Mouse (Mus musculus) liver (tissue): ENCODE measurements around the gene Nrp2.

Experiments used
- DNase-seq: peaks from one replicate; pipeline ENCODE4 v3.0.0-alpha.2; 2020; ENCODE audit warnings: mixed read lengths

Gene Nrp2

DNA sequence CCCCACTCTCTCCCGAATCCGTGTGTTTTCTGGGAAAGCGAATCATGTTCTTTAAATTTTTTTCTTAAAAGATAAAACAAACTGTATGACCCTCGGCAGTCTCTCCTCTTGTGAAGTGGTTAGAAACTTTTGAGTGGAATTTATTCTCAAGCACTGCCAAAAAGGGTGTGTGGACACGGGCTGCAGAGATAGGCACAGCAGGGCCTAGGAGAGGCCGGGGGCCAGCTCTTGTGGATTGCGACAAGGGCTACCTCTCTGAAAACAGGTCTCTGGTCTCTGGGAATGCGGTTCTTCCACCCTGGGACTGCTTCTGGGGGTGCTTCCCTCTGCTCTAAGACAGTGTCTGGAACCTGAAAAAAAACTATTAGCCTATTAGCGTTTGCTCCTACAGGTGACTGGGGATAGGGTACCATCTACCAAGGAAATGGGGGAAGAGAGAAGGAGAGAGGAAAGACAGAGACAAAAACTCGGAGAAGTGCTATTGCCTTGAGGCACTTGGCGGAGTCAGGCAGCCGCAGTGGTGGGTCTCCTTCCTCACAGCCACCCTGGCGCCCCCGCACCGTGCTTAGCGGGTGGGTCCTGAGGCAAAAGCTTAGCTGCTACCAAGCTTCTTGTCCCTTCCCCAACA, 1.9 kb downstream of the Nrp2 start:
- no peak for DNase-seq

DNA sequence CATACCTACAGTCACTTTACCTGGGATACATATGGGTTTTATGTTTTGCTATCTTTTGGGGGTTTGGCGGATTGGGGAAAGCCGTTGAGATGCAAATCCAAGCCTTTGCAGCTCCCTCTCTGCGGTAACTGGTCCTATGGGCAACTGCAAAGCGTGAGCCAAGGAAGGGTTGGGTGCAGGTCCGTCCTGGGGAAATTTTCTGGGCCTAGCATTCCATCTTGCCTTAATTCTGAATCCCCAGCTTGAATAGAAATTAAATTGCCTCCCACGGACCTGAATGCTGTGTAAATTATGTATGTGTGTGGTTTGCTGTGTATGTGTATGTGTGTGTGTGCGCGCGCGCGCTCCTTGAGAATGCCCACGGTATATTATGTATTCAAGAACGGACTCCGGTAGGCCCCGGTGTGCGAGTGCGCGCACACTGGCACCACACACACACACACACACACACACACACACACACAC, 2.5 kb downstream of the Nrp2 start:
- no peak for DNase-seq

DNA sequence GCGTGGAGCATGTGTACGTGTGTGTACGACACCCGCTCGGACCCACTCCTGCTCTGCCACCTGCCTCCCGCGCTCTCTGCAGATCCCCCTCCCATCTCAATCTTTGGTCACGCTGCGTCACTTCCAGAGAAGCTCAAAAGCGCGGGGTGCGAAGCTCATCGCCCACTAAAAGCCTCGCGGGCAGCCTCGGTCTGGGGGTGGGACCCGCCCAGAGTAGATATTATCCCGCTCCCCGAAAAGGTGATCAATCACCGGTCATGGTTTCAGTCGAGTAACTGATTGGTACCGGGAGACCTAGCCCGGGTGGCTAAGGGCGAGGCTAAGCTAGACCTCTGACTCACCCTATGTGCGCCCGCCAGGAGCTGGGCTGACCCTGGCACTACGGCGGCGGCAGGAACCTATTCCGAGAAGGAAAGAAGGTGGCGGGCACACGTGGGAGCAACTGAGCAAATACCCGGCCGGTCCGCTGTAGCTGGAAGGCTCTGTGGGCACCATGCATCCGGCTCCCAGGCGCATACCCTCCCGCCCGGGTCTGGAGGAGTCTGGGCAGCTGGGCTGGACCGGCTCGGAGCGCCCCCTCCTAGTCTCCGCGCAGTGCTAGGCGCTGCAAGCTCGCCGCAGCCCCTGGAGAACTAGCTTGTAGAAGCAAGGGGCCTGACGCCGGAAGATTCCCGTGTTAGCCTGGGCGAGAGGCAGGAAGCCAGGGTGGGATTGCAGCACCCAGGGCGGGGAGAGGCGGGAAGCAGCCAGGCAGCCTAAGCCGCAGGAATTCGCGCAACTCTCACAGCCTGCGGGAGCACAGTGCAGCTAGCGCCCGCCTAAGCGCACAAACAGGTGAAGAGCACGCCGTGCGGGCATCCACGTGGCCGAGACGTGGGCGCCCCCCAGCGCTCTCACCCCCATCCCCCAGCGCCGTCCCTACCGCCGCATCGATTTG, 3.3 kb downstream of the Nrp2 start:
- DNase-seq = peak; percentile 46

DNA sequence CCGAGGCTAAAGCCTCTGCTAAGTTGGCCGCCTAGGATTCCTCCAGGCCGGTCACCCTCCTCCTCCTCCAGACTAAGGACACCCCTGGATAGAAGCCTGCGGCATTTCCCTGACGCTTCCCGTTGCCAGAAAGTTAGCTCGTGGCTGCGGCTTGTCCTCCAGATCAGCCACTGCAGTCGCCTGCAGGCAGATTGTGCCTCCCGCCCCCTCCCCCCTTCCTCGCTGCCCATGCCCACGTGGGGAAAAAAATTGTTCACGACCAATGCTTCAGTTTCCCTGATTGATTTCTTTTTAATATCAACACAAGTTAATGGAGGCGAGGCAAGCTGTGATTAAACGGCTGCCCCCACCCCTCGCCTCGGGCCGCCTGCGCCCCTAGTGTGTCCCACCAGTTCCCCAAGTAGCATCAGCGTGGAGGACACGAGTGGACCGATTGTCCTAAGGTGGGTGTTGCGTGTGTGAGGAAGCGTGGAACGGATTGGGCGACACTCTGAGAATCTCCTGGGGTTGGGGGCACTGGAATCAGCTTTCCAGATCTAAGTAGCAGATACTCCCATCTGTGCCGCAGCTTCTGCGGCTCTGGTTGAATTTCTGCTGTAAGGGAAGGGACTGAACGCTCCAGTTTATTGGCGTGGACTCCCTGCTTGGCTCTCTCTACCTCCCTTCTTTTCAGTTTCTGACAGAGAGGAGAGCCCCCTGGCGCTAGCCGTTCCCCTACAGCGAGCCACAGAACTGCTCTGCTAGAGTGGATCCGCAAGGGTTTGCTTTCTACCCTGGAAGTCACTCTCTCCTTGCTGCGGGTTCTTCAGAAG, 4.2 kb downstream of the Nrp2 start:
- peak; percentile 48 for DNase-seq

DNA sequence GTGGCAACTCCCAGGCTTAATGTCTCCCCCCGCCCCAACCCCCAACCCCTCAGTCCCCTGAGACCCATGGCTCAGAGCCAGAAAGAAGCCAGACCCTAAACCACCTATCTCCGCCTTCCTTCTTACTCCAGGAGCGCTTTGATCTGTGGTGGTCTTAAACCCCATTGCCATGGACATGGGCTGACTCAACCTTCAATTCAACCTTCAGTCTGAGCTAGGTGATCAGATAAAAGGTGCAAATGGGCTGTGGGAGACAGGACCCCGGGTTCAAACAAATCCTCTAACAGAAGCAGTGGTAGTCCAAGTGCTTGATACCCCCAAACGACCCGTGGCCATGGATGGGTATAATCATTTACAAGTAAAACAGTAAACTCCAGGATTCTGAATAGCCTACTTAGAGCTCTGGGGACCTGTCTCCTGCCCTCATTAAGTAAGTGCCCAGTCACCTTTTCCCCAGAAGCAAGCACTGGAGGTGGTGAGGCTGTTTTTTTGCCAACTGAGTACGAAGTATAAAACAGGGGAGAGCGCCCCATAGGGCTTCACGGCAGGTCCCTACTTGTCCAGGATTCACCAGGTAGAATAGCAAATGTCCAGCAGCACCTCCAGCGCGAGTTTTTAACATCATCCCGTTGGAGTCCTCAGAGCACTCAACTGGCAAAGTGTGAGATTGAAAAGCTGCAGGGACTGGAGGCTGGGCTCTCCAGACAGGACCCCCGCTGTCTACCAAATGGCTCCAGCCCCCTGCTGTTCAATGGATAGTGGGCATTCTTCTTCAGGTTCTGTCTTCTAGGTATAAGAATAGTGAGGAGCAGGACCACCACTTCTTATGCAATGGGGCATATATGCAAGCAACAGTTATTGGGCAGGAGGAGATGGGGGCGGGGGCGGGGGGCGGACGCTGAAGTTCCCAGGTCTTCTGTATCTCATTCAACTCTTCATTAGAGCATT, 5.1 kb downstream of the Nrp2 start:
- no peak for DNase-seq

DNA sequence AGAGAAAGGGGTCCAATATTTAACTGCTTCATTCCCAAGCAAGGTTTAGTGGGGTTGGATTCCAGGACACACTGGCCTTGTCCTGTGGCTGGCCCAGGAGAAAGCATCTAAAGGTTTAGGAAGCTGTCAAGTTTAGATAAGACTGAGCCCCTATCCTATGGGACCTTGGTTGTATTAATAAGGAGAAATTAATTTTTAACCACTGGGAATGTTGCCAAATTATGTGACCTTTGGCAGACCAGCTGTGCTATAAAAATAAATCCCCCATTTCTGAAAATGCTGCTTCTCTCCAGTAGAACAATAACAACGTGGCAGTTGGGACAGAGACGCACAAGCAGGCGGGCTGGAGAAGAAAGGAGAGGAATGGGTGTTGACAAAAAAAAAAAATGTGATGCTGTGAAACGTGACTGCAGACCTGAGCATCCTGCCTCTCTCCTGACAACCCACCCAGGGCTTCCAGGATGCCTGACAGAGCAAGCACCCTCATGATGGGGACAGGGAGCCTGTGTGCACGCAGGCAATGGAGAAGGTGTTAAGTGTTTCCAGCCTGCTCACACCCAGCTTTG, 6.8 kb downstream of the Nrp2 start:
- DNase-seq = no peak

DNA sequence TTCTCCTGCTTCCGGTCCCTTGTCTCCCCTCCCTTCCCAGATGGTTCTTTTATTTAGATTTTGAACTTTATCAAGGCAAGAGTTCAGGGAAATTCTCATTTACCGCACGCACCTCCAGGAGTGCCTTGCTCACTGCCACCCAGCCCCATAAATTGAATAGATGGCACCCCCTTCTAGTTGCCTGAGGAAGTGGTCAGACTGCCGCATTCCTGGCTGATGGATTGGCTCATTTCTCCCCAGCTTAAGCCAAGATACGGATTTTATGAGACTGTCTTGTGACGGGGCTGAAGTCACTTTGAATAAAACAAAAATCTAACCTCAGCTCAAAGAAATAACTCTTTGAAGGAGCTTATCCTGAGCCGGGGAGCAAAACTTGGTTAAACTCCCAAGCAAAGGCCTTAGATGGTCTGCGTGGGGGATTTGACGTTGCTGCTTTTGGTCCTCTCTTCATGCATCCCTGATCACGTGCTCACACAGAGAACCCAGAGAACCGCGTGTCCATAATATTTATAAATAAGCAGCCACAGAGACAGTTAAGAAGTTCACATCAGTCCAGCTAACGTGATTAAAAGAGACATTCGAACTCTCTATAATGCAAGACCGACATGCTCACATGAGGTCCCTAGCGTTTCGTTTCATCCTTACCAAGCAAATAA, 10.1 kb downstream of the Nrp2 start:
- DNase-seq = no peak

DNA sequence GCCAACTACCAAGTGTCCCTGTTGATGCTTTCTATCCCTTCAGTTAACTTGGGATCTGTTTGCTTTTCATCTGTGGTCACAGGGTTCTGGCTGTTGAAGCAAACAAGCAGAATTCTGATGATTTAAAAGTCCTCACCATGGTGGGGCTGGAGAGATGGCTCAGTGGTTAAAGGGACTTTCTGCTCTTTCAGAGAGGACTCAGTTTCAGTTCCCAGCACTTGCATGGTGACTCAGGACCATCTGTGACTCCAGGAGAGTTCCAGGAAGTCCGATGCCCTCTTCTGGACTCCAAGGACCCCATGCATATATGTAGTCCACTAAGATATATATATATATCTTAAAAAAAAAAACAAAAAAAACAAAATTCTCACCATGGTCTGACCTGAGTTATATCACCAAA, 11.9 kb downstream of the Nrp2 start:
- no peak for DNase-seq

DNA sequence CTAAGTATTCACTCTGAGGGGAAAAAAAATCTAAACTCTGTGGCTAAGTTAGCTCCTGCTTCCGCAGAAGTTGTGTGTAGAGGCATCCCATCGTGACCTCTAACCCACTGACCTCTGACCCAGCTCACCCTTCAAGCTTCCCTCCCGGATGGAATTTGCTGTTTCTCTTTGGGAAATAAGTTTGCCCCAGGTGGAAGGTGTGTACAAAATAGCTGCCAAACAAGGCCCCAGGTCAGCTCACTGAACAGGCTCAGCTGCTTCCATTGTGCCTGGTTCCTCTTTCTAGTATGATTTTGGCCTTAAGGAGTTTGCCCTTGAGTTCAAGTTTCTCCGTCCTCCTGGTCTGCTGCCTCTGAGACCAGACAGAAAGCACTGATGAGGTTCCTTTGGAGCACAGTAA, 12.6 kb downstream of the Nrp2 start:
- DNase-seq = no peak

DNA sequence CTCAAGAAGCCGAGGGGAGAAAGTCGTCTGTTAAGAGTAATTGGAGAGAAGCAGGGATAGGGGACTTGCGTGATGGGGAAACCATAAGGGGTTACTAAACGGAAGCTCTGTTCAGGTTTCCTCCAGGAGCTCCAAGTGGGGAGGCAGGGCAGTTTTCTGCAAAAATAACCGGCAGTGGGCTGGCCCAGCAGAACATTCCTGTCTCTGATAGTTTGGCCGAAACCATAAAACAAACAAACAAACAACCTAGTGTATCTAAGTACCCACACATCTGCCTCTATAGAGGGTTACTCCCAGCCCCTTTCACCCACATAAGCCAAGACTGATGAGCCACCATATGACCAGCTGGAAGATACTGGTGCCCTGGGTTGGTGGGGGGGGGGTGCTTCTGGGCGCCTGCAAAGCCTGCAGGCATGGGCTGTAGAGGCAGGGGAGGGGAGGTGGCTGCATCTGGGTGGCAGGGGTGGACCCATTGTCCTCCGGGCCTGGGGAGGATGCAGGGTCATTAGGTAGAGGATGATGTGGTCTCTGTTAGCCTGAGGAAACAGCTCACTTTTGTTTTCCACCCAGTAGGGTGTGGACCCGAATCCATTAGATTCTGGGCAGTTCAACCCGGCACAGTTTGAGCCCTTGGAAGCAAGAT, 13.9 kb downstream of the Nrp2 start:
- no peak for DNase-seq

DNA sequence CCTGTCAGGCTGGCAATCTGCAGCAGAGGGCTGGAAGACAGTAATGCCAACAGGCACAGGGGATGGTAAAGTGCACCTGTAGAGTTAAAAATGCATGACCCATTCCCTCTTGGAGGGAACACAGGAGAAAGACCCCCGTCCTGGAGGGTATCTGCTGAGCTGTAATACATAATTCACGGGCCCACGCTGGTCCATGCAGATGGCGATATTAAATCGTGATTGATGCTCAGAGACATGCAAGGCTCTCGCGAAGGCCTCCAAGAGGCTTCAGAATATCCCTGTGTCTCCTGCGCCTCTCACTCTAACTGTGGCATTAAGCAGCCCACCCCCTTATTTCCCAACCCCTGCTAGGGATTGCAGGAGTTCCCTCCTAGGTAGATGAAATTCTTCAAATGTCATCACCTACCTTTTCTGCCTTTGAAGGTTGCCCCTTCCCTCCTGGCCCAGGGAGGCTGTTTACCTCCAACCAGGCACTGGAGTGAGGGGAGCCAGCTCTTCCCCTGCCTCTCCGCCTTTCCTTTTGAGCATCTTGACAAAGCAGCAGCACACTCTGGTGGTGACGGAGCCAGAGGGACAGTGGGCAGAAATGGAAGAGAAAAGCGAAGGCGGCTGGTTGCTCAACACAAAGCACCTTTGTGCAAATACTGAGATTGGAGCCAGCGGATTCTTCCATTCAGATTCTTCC, 14.6 kb downstream of the Nrp2 start:
- DNase-seq = no peak

DNA sequence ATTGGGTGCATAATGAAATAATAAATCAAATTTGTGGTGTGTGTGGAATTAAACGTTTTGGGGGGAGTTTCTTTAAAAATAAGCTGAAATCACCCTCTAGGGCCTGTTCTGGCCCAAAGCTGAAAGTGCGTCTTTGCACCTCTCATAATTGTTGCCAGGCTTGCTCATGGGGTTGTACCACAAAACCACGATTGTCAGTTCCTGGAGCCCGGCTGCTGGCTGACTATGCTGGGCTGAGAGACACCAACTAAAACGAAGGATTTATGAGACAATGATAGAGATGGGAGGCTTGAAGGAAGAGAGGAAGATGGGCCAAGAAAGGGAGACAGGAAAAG, 15.1 kb downstream of the Nrp2 start:
- no peak for DNase-seq

DNA sequence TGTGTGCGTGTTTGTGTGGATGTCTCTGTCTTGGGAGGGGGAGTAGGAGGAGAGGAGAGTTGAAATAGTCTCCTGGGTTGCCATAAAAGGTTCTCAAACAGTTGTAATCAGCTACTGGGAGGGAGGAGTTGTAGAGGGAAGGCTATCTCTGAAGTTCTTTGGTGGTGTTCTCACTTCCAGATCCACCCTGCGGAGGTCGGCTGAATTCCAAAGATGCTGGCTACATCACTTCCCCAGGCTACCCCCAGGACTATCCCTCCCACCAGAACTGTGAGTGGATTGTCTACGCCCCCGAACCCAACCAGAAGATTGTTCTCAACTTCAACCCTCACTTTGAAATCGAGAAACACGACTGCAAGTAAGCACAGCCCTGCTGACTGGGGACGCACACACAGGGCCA, 15.7 kb downstream of the Nrp2 start:
- DNase-seq = no peak

DNA sequence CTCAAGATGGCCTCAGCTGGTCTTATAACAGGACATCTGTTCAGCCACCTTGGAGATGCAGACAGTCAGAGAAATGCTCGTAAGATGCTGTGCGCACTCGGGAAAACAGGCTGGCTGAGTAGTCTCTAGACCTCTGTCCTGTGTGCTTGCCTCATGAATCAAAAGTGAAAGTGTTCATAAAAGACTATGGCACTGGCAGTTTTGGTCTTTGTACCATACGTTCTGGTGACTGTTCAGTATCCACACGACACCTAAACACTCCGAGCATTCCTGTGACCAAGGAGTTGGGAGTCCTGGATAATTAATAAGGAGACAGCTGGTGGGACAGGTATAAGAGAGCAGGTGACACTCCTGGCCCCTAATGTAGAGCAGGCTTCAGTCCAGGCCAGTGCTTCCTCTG, 16.7 kb downstream of the Nrp2 start:
- no peak for DNase-seq

DNA sequence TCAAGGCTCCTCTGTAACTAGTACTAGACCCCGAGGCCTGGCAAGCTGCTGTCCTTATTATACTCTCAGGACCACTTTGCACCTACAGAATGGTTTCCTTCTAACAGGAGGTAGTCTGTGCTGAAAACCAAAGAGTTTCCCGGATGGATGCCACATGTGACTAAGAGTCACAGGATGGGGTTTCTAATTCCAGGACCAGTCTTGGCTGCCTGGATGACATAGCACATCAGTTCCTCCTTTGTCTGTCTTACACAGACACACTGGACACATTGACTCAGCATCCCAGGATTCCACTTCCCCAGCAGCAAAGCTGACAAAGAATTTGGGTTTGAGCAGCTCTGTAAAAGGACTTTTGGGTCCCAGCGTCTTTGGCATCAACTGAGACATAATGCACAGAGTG, 17.1 kb downstream of the Nrp2 start:
- no peak for DNase-seq

DNA sequence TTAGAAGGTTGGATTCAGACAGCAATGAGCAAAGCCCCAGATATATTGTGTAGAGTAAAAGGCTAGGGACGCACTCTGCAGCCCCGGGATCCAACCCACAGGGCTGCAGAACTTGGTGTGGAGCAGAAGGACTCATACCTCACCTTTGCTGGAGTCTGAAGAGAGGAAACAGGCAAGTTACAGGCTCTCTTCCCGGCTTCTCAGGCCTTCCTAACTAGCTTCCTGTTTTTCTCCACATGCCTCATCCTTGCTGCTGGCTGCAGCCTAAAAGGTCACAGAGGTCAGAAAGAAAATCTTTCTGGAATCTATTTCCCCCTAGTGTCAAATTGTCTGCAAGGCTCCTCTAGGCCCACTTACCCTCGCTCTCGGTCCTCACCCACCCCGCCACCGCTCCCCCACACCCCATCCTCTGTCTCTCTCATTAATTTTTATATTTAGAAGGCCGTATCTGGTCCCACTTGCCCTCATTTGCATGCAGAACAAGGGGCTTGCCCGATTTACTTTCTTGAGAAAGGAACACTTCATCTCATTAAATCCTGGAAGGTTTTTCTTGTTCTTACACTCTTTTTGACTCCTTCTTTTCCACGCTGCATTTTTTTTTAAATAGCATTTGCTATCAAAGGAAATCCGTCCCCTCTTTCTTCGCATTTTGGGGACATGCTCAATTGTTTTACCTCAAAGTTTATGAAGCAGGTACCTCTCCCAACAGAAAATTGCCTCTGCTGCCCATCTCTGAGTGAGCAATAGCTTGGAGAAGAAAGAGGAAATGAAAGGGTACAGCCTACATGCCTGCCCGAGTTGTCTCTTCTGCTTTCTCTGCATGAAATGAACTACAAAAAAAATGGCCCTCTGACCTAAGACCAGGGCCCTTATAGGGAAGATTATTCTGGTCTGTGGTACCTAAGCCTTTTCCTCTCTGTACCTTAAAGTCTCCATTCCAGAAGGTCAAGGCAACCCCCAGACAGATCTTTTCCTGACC, 17.9 kb downstream of the Nrp2 start:
- DNase-seq = no peak

DNA sequence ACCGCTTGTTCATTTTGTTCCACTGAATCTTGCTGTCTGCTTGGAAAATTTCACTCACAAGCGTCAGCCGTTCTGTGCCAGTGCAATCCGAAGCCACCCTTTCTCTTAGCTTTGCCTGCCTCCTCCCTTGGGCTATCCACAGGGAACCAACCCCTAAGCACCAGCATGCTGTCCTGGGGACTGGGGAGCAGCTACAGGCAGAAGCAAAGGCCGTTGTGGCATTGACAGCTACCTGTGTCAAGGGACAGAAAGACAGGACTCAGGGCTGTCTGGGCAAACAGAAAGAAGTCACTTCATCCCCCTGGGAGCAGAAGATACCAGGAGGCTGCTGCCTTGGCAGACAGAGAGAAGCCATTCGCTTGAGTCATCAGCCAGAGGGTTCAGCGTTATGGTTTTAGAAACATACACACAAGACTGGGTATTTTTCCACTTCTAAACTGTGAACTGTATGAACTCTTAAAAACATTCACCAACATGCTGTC, 18.7 kb downstream of the Nrp2 start:
- no peak for DNase-seq

DNA sequence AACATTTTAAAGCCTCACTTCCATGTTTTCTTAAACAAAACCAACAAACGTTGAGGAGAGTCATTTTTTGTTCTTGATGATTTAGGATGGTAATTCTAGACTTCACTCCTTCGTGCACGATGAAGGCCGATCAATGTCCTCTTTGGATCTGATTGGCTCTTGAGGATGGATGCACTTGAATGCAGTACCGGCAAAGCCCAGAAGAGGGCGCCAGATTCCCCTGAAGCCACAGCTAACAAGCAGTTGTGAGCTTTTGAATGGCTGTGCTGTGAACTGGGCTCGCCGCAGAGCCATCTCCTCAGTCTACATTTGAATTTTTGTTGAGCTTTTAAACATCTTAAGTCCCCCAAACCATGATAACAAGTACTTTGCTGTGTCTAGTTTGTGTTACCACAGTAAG, 19.4 kb downstream of the Nrp2 start:
- peak; percentile 62 for DNase-seq

DNA sequence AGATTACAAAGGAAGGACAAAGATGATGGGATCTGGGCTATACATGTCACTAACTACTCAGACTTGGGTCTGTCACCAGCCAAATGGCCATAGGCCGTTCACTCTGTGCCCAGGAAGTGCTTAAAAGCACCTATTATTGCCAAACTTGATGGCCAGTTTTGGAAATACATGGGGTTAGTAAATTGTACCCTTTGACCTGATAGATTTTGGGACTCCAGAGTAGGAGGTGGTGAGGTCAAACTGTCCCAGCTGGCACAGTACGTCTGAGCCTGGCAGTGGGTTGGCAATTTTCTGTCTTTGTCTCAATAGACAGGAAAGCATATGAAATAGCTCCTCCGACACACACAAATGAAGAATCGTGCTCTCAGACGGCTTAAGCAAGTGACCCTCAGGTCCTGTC, 20.8 kb downstream of the Nrp2 start:
- DNase-seq = no peak
